Mouse (Mus musculus): ENCODE measurements around the gene Ajm1. TPM values are rescaled to one million over a fixed set of nuclear protein-coding genes. Genes with fewer than 3 reads are reported as not detected.
A peak's percentile ranks its signal among the peaks of the same experiment; 100 is the strongest.

The Ajm1 gene
- total and polyA plus RNA-seq, 2 experiments from 2014 or later: 13.7 to 16.0 TPM

GRCm38 (mm10) chr2:25578796-25579736 lies 2.5 kb downstream of the Ajm1 start:
- no peak for ATAC-seq
- no peak overlapping the region for H3K27ac ChIP-seq (ENCODE audit: low read depth, low read length)
- 11% methylated on average over 77 of the region's 77 CpGs for WGBS
- H3K4me1 ChIP-seq (ENCODE audit: insufficient read depth): peaks cover 25% of the 10 kb centered on the region
- peaks cover 32% of the 10 kb centered on the region; the same call in 1 of the 2 replicates for H3K36me3 ChIP-seq (ENCODE audit: insufficient read depth)
- peak overlapping the region; percentile 1; the same call in 1 of the 2 replicates for H3K4me2 ChIP-seq (ENCODE audit: low read depth)
- H3K4me3 ChIP-seq (ENCODE audit: low read depth, low read length): 0 out of 2 replicates have a peak overlapping the region, but pooled peaks have one; percentile 9
- peak; percentile 15 for DNase-seq
- H3K9me3 ChIP-seq (ENCODE audit: low read length): no peaks in the 10 kb centered on the region
- no peak for TF ChIP-seq CTCF (IDR thresholded peaks at IDR 0.05; ENCODE audit: low read depth)
- H3K9ac ChIP-seq: 0 out of 2 replicates have a peak overlapping the region, but pooled peaks have one; percentile 6
- peaks cover 40% of the 10 kb centered on the region for H3K27me3 ChIP-seq (ENCODE audit: insufficient read depth, low read length)

GRCm38 (mm10) chr2:25577951-25578795 lies 3.4 kb downstream of the Ajm1 start:
- no peak for ATAC-seq
- TF ChIP-seq CTCF (IDR thresholded peaks at IDR 0.05; ENCODE audit: low read depth): peak; percentile 37; the same call in 1 of the 2 replicates
- Histone ChIP-seq H3K27me3 (ENCODE audit: insufficient read depth, low read length) (peaks cover 40% of the 10 kb centered on the region), H3K9ac (no peak overlapping the region), H3K4me1 (ENCODE audit: insufficient read depth) (peaks cover 34% of the 10 kb centered on the region), H3K36me3 (ENCODE audit: insufficient read depth) (peaks cover 25% of the 10 kb centered on the region; the same call in 1 of the 2 replicates), H3K9me3 (ENCODE audit: low read length) (no peaks in the 10 kb centered on the region), H3K27ac (ENCODE audit: low read depth, low read length) (no peak overlapping the region), H3K4me2 (ENCODE audit: low read depth) (peak overlapping the region; percentile 14), H3K4me3 (ENCODE audit: low read depth, low read length) (peak overlapping the region; percentile 21; the same call in 1 of the 2 replicates)
- 13% methylated on average over 75 of the region's 75 CpGs for WGBS
- peak; percentile 30 for DNase-seq

GRCm38 (mm10) chr2:25576965-25577891 lies 4.3 kb downstream of the Ajm1 start:
- Histone ChIP-seq H3K4me1 (ENCODE audit: insufficient read depth) (peaks cover 27% of the 10 kb centered on the region), H3K27me3 (ENCODE audit: insufficient read depth, low read length) (peaks cover 40% of the 10 kb centered on the region), H3K4me2 (ENCODE audit: low read depth) (peak overlapping the region; percentile 14), H3K9ac (0 out of 2 replicates have a peak overlapping the region, but pooled peaks have one; percentile 0), H3K27ac (ENCODE audit: low read depth, low read length) (no peak overlapping the region), H3K9me3 (ENCODE audit: low read length) (no peaks in the 10 kb centered on the region), H3K4me3 (ENCODE audit: low read depth, low read length) (peak overlapping the region; percentile 21; the same call in 1 of the 2 replicates), H3K36me3 (ENCODE audit: insufficient read depth) (peaks cover 24% of the 10 kb centered on the region; the same call in 1 of the 2 replicates)
- WGBS: 19% methylated on average over 92 of the region's 92 CpGs
- ATAC-seq: no peak
- DNase-seq: peak; percentile 57
- TF ChIP-seq CTCF (IDR thresholded peaks at IDR 0.05; ENCODE audit: low read depth): no peak

- H3K27me3 ChIP-seq (ENCODE audit: insufficient read depth, low read length): peaks cover 40% of the 10 kb centered on the region
- H3K36me3 ChIP-seq (ENCODE audit: insufficient read depth): peaks cover 24% of the 10 kb centered on the region; the same call in 1 of the 2 replicates
- no peak for TF ChIP-seq CTCF (IDR thresholded peaks at IDR 0.05; ENCODE audit: low read depth)
- H3K4me2 ChIP-seq (ENCODE audit: low read depth): peak overlapping the region; percentile 94; the same call in 1 of the 2 replicates
- no peaks in the 10 kb centered on the region for H3K9me3 ChIP-seq (ENCODE audit: low read length)
- H3K27ac ChIP-seq (ENCODE audit: low read depth, low read length): no peak overlapping the region
- no peak overlapping the region for H3K9ac ChIP-seq
- DNase-seq: no peak
- H3K4me1 ChIP-seq (ENCODE audit: insufficient read depth): peaks cover 22% of the 10 kb centered on the region
- WGBS: 73% methylated on average over 16 of the region's 16 CpGs
- no peak overlapping the region for H3K4me3 ChIP-seq (ENCODE audit: low read depth, low read length)
- no peak for ATAC-seq
Observed at GRCm38 (mm10) chr2:25576028-25576850, 5.3 kb downstream of the Ajm1 start.

- Histone ChIP-seq H3K4me3 (ENCODE audit: low read depth, low read length) (peak overlapping the region; percentile 63), H3K36me3 (ENCODE audit: insufficient read depth) (peaks cover 24% of the 10 kb centered on the region; the same call in 1 of the 2 replicates), H3K27ac (ENCODE audit: low read depth, low read length) (peak overlapping the region; percentile 90), H3K4me1 (ENCODE audit: insufficient read depth) (peaks cover 15% of the 10 kb centered on the region; the same call in 1 of the 2 replicates), H3K4me2 (ENCODE audit: low read depth) (peak overlapping the region; percentile 94), H3K9me3 (ENCODE audit: low read length) (no peaks in the 10 kb centered on the region), H3K9ac (peak overlapping the region; percentile 46; the same call in 1 of the 2 replicates), H3K27me3 (ENCODE audit: insufficient read depth, low read length) (peaks cover 40% of the 10 kb centered on the region)
- ATAC-seq: 0 out of 2 replicates have a peak, but pooled peaks have one; percentile 0
- peak; percentile 40 for DNase-seq
- 7% methylated on average over 20 of the region's 21 CpGs for WGBS
- no peak for TF ChIP-seq CTCF (IDR thresholded peaks at IDR 0.05; ENCODE audit: low read depth)
Observed at GRCm38 (mm10) chr2:25575432-25576027, 6.0 kb downstream of the Ajm1 start.

Data from forebrain, postnatal 0 days (tissue).